In genomic region chr17:70852686-70853386, GRCm38 (mm10) we compare ENCODE assay signal across 8 mouse cellular contexts. TPM values are rescaled to one million over a fixed set of nuclear protein-coding genes. Genes with fewer than 3 reads are reported as not detected.
DNase-seq lines count a peak whose midpoint lies in the region; ATAC-seq and TF ChIP-seq lines count a peak whose summit lies in the region.

No protein-coding gene starts in this region.

- peak overlapping the region; percentile 89 for H3K9ac ChIP-seq in ES-E14 (ENCODE audit: insufficient read depth, low read depth, low read length, poor library complexity, severe bottlenecking)
- H3K9ac ChIP-seq in forebrain, embryonic 15.5 days (replicated peaks): peak overlapping the region; percentile 64

- peak; percentile 69 for ATAC-seq in forebrain, embryonic 15.5 days (replicated peaks)

- under 1% methylated on average over 51 of the region's 51 CpGs for WGBS in forebrain, embryonic 15.5 days

- H3K4me3 ChIP-seq in ES-E14 (ENCODE audit: insufficient read depth in 1 of 2, low read depth in 1 of 2, low read length in 2 of 2, poor library complexity in 1 of 2, severe bottlenecking in 1 of 2): peak overlapping the region; percentile 95 to 96
- peak overlapping the region; percentile 57 for H3K4me3 ChIP-seq in forebrain, embryonic 15.5 days

- peak overlapping the region; percentile 97 for H3K27ac ChIP-seq in ES-E14 (ENCODE audit: insufficient read depth, low read depth, low read length, poor library complexity, severe bottlenecking)
- H3K27ac ChIP-seq in forebrain, embryonic 15.5 days (replicated peaks): peak overlapping the region; percentile 75

- H3K36me3 ChIP-seq in ES-E14 (ENCODE audit: control insufficient read depth, insufficient read depth, low read length, poor library complexity, severe bottlenecking): peaks cover 19% of the 10 kb centered on the region
- no peaks in the 10 kb centered on the region for H3K36me3 ChIP-seq in forebrain, embryonic 15.5 days

- in situ Hi-C loops in ES-E14 (cut with MboI; ENCODE audit: low sequenced_read_pairs in 2 of 2, unreplicated experiment in 2 of 2): no loop called here

- peak overlapping the region; percentile 94 for H3K4me2 ChIP-seq in forebrain, embryonic 15.5 days (replicated peaks)

- DNase-seq in ES-E14 (ENCODE audit: low read depth, low spot score): no peak
- peak; percentile 84 for DNase-seq in brain, embryonic 14.5 days (ENCODE audit: low read depth)
- peak; percentile 87 for DNase-seq in heart, postnatal 4 days
- peak; percentile 65 to 73 for DNase-seq in layer of hippocampus, postnatal 10 days (ENCODE audit: low spot score in 2 of 2)
- peak; percentile 90 for DNase-seq in lung, postnatal 25 days (ENCODE audit: low spot score)
- DNase-seq in ovary, postnatal 14 days (ENCODE audit: low spot score): peak; percentile 61
- peak; percentile 55 for DNase-seq in urinary bladder, postnatal 10 days (ENCODE audit: low spot score)

- H3K4me1 ChIP-seq in ES-E14 (ENCODE audit: control insufficient read depth in 2 of 2, insufficient read depth in 2 of 2, low read length in 2 of 2, poor library complexity in 1 of 2): peaks cover 0 to 2% of the 10 kb centered on the region in 2 experiments; a peak in 2 of 4 replicates
- peaks cover 56% of the 10 kb centered on the region for H3K4me1 ChIP-seq in forebrain, embryonic 15.5 days

- peaks cover 12% of the 10 kb centered on the region; the same call in 1 of the 2 replicates for H3K27me3 ChIP-seq in forebrain, embryonic 15.5 days

- TF ChIP-seq POLR2A in brain, embryonic 14.5 days (IDR thresholded peaks at IDR 0.05; ENCODE audit: borderline replicate concordance, extremely low read depth, insufficient read depth, insufficient read length, poor library complexity, severe bottlenecking): peak; percentile 24; the same call in 1 of the 2 replicates

- H3K9me3 ChIP-seq in ES-E14 (ENCODE audit: control insufficient read depth, insufficient read depth, low read depth, low read length): no peaks in the 10 kb centered on the region
- H3K9me3 ChIP-seq in forebrain, embryonic 15.5 days: no peaks in the 10 kb centered on the region

- no peak for TF ChIP-seq CTCF in brain, embryonic 14.5 days (IDR thresholded peaks at IDR 0.05; ENCODE audit: borderline replicate concordance, extremely low read depth, insufficient read depth, insufficient read length)

TF ChIP-seq in ES-E14, 5 proteins besides CTCF, POLR2A, EP300 and RAD21:
- TF ChIP-seq HCFC1 (IDR thresholded peaks at IDR 0.05; ENCODE audit: borderline replicate concordance, insufficient read depth, low read length) (no peak; the same call in 1 of the 2 replicates), MAFK (IDR thresholded peaks at IDR 0.05; ENCODE audit: insufficient read depth, low read depth, low read length) (peak; percentile 55)

RNA-seq across cellular contexts. Expression of gene Tgif1, which starts 0.5 kb away (rescaled TPM):
- total RNA-seq in ES-E14 (2012; rRNA removed): 74.6 and 87.1 TPM in 2 replicates
- 17.2 and 19.2 TPM in 2 replicates for polyA plus RNA-seq in brain, embryonic 14.5 days (2012; rRNA removed)
- 12.4 and 14.1 TPM in 2 replicates for polyA plus RNA-seq in forebrain, embryonic 15.5 days (2015; fragmentation: Nextera tagmentation; extraction: Ambion mirVana)
- total RNA-seq in heart, postnatal 4 days (2021): 10 to 100 TPM; 13.7 to 15.5 TPM
- total RNA-seq in layer of hippocampus, postnatal 10 days (2021): 1 to 10 TPM; 2.6 to 3.9 TPM
